In the genomic region with DNA sequence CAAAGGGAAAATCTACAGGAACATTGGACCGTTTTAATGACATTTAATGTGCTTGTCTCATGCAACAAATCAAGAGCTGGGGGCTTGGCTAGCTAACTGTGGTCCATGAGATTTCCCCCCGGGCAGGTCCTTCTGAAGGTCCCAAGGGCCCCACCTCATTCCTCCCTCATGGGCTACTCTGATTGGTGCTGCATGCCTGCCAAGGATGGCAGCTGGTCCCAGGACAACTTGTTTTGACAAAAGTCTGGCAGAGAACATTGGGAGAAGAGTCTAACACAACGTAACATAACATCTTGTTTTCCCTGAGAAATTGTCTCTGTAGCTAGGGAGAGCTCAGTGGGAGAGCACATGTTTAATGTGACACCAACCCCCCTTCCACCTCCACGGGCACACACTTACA, we compare ENCODE assay signal across 8 mouse cellular contexts.
A peak's percentile ranks its signal among the peaks of the same experiment; 100 is the strongest.
DNase-seq lines count a peak whose midpoint lies in the region; ATAC-seq and TF ChIP-seq lines count a peak whose summit lies in the region.

No protein-coding gene starts in this region.

- H3K27me3 ChIP-seq in hindbrain, embryonic 14.5 days (ENCODE audit: control insufficient read depth, insufficient read depth, low read length) = no peaks in the 10 kb centered on the region
- no peaks in the 10 kb centered on the region for H3K27me3 ChIP-seq in hindbrain, embryonic 12.5 days

- H3K4me3 ChIP-seq in hindbrain, embryonic 14.5 days (replicated peaks; ENCODE audit: low read length) = no peak overlapping the region
- no peak overlapping the region for H3K4me3 ChIP-seq in hindbrain, embryonic 12.5 days

- WGBS in hindbrain, embryonic 14.5 days = 48% methylated on average over 4 of the region's 4 CpGs
- 69% methylated on average over 4 of the region's 4 CpGs for WGBS in hindbrain, embryonic 12.5 days

- H3K4me1 ChIP-seq in hindbrain, embryonic 14.5 days (replicated peaks; ENCODE audit: control insufficient read depth, insufficient read depth, low read length) = peaks cover 21% of the 10 kb centered on the region
- peaks cover 42% of the 10 kb centered on the region for H3K4me1 ChIP-seq in hindbrain, embryonic 12.5 days

- no peak for DNase-seq in hindbrain, embryonic 14.5 days (ENCODE audit: low spot score)
- DNase-seq in brain, embryonic 14.5 days (ENCODE audit: low read depth) = peak; percentile 85
- DNase-seq in heart, adult 8-10 months (ENCODE audit: low spot score) = peak; percentile 41
- peak; percentile 55 for DNase-seq in layer of hippocampus, adult 9-11 months
- no peak for DNase-seq in retina, embryonic 14.5 days (ENCODE audit: low spot score)
- no peak for DNase-seq in retina, postnatal 1 day
- DNase-seq in embryo, embryonic 10 days (ENCODE audit: low spot score) = no peak

- H3K9me3 ChIP-seq in hindbrain, embryonic 14.5 days (ENCODE audit: control insufficient read depth, low read length) = no peaks in the 10 kb centered on the region
- no peaks in the 10 kb centered on the region for H3K9me3 ChIP-seq in hindbrain, embryonic 12.5 days (replicated peaks)

- no peak for ATAC-seq in hindbrain, embryonic 14.5 days (ENCODE audit: low FRiP score)
- ATAC-seq in hindbrain, embryonic 12.5 days (ENCODE audit: low FRiP score) = no peak

- H3K9ac ChIP-seq in hindbrain, embryonic 14.5 days = no peak overlapping the region
- no peak overlapping the region for H3K9ac ChIP-seq in hindbrain, embryonic 12.5 days

- H3K36me3 ChIP-seq in hindbrain, embryonic 14.5 days (replicated peaks; ENCODE audit: control insufficient read depth, insufficient read depth) = no peaks in the 10 kb centered on the region
- no peaks in the 10 kb centered on the region for H3K36me3 ChIP-seq in hindbrain, embryonic 12.5 days

- TF ChIP-seq POLR2A in brain, embryonic 14.5 days (IDR thresholded peaks at IDR 0.05; ENCODE audit: borderline replicate concordance, extremely low read depth, insufficient read depth, insufficient read length, poor library complexity, severe bottlenecking) = no peak

- TF ChIP-seq CTCF in brain, embryonic 14.5 days (IDR thresholded peaks at IDR 0.05; ENCODE audit: borderline replicate concordance, extremely low read depth, insufficient read depth, insufficient read length) = no peak

- peak overlapping the region; percentile 64; the same call in 1 of the 2 replicates for H3K27ac ChIP-seq in hindbrain, embryonic 14.5 days
- no peak overlapping the region for H3K27ac ChIP-seq in hindbrain, embryonic 12.5 days

- H3K4me2 ChIP-seq in hindbrain, embryonic 14.5 days (replicated peaks) = no peak overlapping the region
- no peak overlapping the region for H3K4me2 ChIP-seq in hindbrain, embryonic 12.5 days (replicated peaks)

Comparison
In these comparisons a context has a peak if more than half of its experiments do, and no peak if none do; other contexts are left out.
1. DNase-seq: peak in brain, embryonic 14.5 days (single experiment), heart, adult 8-10 months (single experiment) and layer of hippocampus, adult 9-11 months (single experiment); none in hindbrain, embryonic 14.5 days (single experiment), retina, embryonic 14.5 days (single experiment), retina, postnatal 1 day (single experiment) and embryo, embryonic 10 days (single experiment).